Mouse (Mus musculus) embryonic facial prominence, embryonic 13.5 days (tissue): ENCODE data around the gene Adamtsl1. TPM values are rescaled to one million over a fixed set of nuclear protein-coding genes. Genes with fewer than 3 reads are reported as not detected.

Experiments used
- ATAC-seq: fragments of 200-750 bp; cut with Nextera tagmentation; 2 replicates; pipeline ENCODE4 v1.8.0; 2017; ENCODE audit warnings: low read depth; ENCODE audit not compliant: insufficient number of reproducible peaks, insufficient read depth, low FRiP score, low TSS enrichment
- H3K27ac ChIP-seq: fragments of 300-500 bp; sonication (generic); 2 replicates; pipeline ENCODE4 v1.5.1; 2015; ENCODE audit warnings: moderate library complexity, mild to moderate bottlenecking, inconsistent platforms
- H3K27me3 ChIP-seq: fragments of 300-500 bp; sonication (generic); 2 replicates; pipeline ENCODE4 v1.6.1; 2015; ENCODE audit warnings: mild to moderate bottlenecking, inconsistent platforms
- H3K36me3 ChIP-seq: fragments of 300-500 bp; sonication (generic); 2 replicates; pipeline ENCODE4 v1.6.1; 2015; ENCODE audit warnings: mild to moderate bottlenecking, inconsistent platforms
- H3K4me1 ChIP-seq: fragments of 300-500 bp; sonication (generic); 2 replicates; pipeline ENCODE4 v1.6.1; 2015; ENCODE audit warnings: inconsistent platforms
- H3K4me2 ChIP-seq: fragments of 300-500 bp; sonication (generic); 2 replicates; pipeline ENCODE4 v1.6.1; 2015; ENCODE audit warnings: moderate library complexity, mild to moderate bottlenecking, inconsistent platforms
- H3K4me3 ChIP-seq: fragments of 300-500 bp; sonication (generic); 2 replicates; pipeline ENCODE4 v1.5.1; 2015; ENCODE audit warnings: mild to moderate bottlenecking, inconsistent platforms
- H3K9ac ChIP-seq: fragments of 300-500 bp; sonication (generic); 2 replicates; pipeline ENCODE4 v1.6.1; 2015; ENCODE audit warnings: mild to moderate bottlenecking, inconsistent platforms
- H3K9me3 ChIP-seq: fragments of 300-500 bp; sonication (generic); 2 replicates; pipeline ENCODE4 v1.6.1; 2016; ENCODE audit warnings: inconsistent platforms
- WGBS: fragments of 180-500 bp; shearing (Covaris S2); methylation state at CpG from one replicate; pipeline ENCODE4 v1.1.7; 2015; ENCODE audit warnings: mixed read lengths; 5-methylcytosine and 5-hydroxymethylcytosine counted together
- polyA plus RNA-seq: library from polyadenylated mRNA; unstranded; fragments of >200 nt; fragmentation: Nextera tagmentation; extraction: Ambion mirVana; gene quantifications from 2 replicates; pipeline ENCODE4 v1.2.1, GENCODE M21; 2015

The Adamtsl1 gene
- polyA plus RNA-seq, 1 experiment from 2014 or later, result 48.1 TPM

GRCm38 (mm10) chr4:86413388-86413787, 899.4 kb downstream of the Adamtsl1 start:
- no peak for ATAC-seq
- Histone ChIP-seq H3K9ac (no peak overlapping the region), H3K27ac (no peak overlapping the region), H3K27me3 (no peaks in the 10 kb centered on the region), H3K4me2 (no peak overlapping the region), H3K4me3 (no peak overlapping the region), H3K9me3 (no peaks in the 10 kb centered on the region), H3K36me3 (peaks cover 13% of the 10 kb centered on the region; the same call in 1 of the 2 replicates), H3K4me1 (peaks cover 15% of the 10 kb centered on the region)
- 56% methylated on average over 3 of the region's 3 CpGs for WGBS

DNA sequence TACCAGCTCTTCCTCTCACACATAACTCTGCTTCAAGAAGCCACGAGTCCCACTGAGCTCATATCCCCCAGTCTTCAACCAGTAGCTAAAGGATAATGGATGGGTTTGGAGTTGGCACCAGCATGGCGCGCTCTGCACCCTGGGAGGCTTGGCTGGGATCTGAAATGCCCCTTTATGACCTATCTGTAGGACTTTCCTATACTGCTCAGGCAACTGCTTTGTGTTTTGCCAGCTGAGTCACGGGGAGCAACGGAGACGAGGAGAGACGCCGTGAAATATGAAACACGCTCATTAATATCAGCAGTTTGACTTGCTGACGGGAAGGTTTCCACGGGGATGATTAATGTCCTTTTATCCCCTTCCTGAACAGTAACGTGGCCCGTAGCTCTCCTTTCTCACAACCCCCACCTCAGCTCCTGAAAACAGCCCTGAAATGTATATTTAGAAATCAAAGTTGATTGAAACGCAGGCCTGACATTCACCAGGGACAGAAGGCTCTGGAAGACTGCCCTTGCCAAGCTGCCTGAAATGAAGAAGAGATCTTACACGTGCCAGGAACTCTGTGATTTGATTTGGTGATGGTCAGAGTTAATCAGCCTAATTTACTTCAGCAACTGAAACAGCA, 902.5 kb downstream of the Adamtsl1 start:
- no peak overlapping the region for H3K9ac ChIP-seq
- peaks cover 14% of the 10 kb centered on the region; the same call in 1 of the 2 replicates for H3K36me3 ChIP-seq
- WGBS, result 37% methylated on average over 15 of the region's 15 CpGs
- H3K27ac ChIP-seq, result peak overlapping the region; percentile 39; the same call in 1 of the 2 replicates
- H3K4me2 ChIP-seq, result no peak overlapping the region
- no peak overlapping the region for H3K4me3 ChIP-seq
- no peak for ATAC-seq
- peaks cover 12% of the 10 kb centered on the region for H3K4me1 ChIP-seq
- no peaks in the 10 kb centered on the region for H3K9me3 ChIP-seq
- H3K27me3 ChIP-seq, result no peaks in the 10 kb centered on the region

GRCm38 (mm10) chr4:86422586-86422985, 908.6 kb downstream of the Adamtsl1 start:
- 67% methylated on average over 6 of the region's 6 CpGs for WGBS

DNA sequence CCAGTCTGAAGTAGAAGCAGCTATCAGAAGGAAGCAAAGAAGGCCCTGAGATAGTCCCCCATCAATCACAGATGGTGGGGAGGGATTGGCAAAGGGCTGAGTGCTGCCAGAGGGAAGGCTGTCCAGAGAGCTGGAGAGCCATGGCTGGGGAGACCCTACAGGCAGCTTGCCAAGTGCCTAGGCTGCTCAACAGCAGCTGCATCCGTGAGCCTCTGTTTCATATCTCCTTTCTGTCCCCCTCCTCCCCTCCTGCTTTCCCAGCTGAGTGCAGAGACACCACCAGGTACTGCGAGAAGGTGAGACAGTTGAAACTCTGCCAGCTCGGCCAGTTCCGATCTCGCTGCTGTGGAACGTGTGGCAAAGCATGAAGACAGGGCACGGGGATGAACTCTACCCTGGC, 911.6 kb downstream of the Adamtsl1 start:
- WGBS, result 84% methylated on average over 7 of the region's 7 CpGs
- no peak overlapping the region for H3K9ac ChIP-seq
- H3K9me3 ChIP-seq, result no peaks in the 10 kb centered on the region
- H3K4me3 ChIP-seq, result no peak overlapping the region
- H3K4me2 ChIP-seq, result no peak overlapping the region
- H3K36me3 ChIP-seq, result peaks cover 46% of the 10 kb centered on the region
- no peak for ATAC-seq
- H3K27ac ChIP-seq, result no peak overlapping the region
- H3K4me1 ChIP-seq, result peaks cover 6% of the 10 kb centered on the region; the same call in 1 of the 2 replicates
- H3K27me3 ChIP-seq, result no peaks in the 10 kb centered on the region

More at GRCm38 (mm10) chr4:86422586-86422985, 908.6 kb downstream of the Adamtsl1 start:
- Histone ChIP-seq H3K4me2 (no peak overlapping the region), H3K27ac (no peak overlapping the region), H3K27me3 (no peaks in the 10 kb centered on the region), H3K4me3 (no peak overlapping the region), H3K9ac (no peak overlapping the region), H3K9me3 (no peaks in the 10 kb centered on the region), H3K4me1 (peaks cover 6% of the 10 kb centered on the region; the same call in 1 of the 2 replicates), H3K36me3 (peaks cover 43% of the 10 kb centered on the region)
- ATAC-seq, result no peak

GRCm38 (mm10) chr4:86426549-86426948, 912.6 kb downstream of the Adamtsl1 start:
- no peak for ATAC-seq
- WGBS, result 88% methylated on average over 11 of the region's 11 CpGs
- Histone ChIP-seq H3K36me3 (peaks cover 46% of the 10 kb centered on the region), H3K9ac (no peak overlapping the region), H3K27me3 (no peaks in the 10 kb centered on the region), H3K4me1 (peaks cover 6% of the 10 kb centered on the region; the same call in 1 of the 2 replicates), H3K9me3 (no peaks in the 10 kb centered on the region), H3K27ac (no peak overlapping the region), H3K4me2 (no peak overlapping the region), H3K4me3 (no peak overlapping the region)

- peaks cover 6% of the 10 kb centered on the region; the same call in 1 of the 2 replicates for H3K4me1 ChIP-seq
- no peak for ATAC-seq
- H3K27me3 ChIP-seq, result no peaks in the 10 kb centered on the region
- H3K9ac ChIP-seq, result no peak overlapping the region
- H3K36me3 ChIP-seq, result peaks cover 46% of the 10 kb centered on the region
- WGBS, result 72% methylated on average over 5 of the region's 5 CpGs
- H3K4me3 ChIP-seq, result no peak overlapping the region
- no peak overlapping the region for H3K27ac ChIP-seq
- no peaks in the 10 kb centered on the region for H3K9me3 ChIP-seq
- no peak overlapping the region for H3K4me2 ChIP-seq
Observed at GRCm38 (mm10) chr4:86427312-86427711, 913.3 kb downstream of the Adamtsl1 start.

- WGBS, result 88% methylated on average over 6 of the region's 6 CpGs
Observed at GRCm38 (mm10) chr4:86428091-86428745, 914.2 kb downstream of the Adamtsl1 start.

GRCm38 (mm10) chr4:86435631-86436030, 921.7 kb downstream of the Adamtsl1 start:
- Histone ChIP-seq H3K4me1 (peaks cover 3% of the 10 kb centered on the region; the same call in 1 of the 2 replicates), H3K9ac (no peak overlapping the region), H3K4me3 (no peak overlapping the region), H3K9me3 (no peaks in the 10 kb centered on the region), H3K27ac (no peak overlapping the region), H3K27me3 (no peaks in the 10 kb centered on the region), H3K4me2 (no peak overlapping the region), H3K36me3 (no peaks in the 10 kb centered on the region)
- 89% methylated on average over 3 of the region's 3 CpGs for WGBS
- ATAC-seq, result no peak

More at GRCm38 (mm10) chr4:86428091-86428745, 914.2 kb downstream of the Adamtsl1 start:
- no peaks in the 10 kb centered on the region for H3K27me3 ChIP-seq
- H3K9ac ChIP-seq, result no peak overlapping the region
- H3K4me1 ChIP-seq, result peaks cover 6% of the 10 kb centered on the region; the same call in 1 of the 2 replicates
- H3K36me3 ChIP-seq, result peaks cover 44% of the 10 kb centered on the region
- no peak overlapping the region for H3K27ac ChIP-seq
- ATAC-seq, result no peak
- H3K9me3 ChIP-seq, result no peaks in the 10 kb centered on the region
- H3K4me3 ChIP-seq, result no peak overlapping the region
- H3K4me2 ChIP-seq, result no peak overlapping the region

DNA sequence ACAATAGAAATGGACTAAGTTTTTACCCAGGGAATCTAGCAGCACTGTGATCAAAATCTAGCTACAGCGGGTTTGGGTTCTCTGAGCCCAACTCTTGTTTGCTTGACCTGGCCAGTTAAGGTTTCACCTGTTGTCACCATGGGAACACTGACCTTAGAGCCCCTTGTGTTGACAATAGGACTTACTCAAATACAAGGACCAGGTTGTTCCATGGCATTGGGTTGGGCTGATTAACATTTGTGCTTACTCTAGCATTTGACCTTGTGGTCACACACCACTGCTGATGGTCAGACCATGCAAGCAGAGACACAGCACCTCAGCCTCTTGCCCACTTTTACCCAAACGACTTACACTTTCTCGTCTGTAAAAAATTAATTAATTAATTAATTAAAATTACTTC, 922.4 kb downstream of the Adamtsl1 start:
- Histone ChIP-seq H3K9me3 (no peaks in the 10 kb centered on the region), H3K9ac (no peak overlapping the region), H3K4me1 (peaks cover 3% of the 10 kb centered on the region; the same call in 1 of the 2 replicates), H3K4me2 (no peak overlapping the region), H3K36me3 (no peaks in the 10 kb centered on the region), H3K4me3 (no peak overlapping the region), H3K27ac (no peak overlapping the region), H3K27me3 (no peaks in the 10 kb centered on the region)
- ATAC-seq, result no peak
- WGBS, result 83% methylated on average over 3 of the region's 3 CpGs

DNA sequence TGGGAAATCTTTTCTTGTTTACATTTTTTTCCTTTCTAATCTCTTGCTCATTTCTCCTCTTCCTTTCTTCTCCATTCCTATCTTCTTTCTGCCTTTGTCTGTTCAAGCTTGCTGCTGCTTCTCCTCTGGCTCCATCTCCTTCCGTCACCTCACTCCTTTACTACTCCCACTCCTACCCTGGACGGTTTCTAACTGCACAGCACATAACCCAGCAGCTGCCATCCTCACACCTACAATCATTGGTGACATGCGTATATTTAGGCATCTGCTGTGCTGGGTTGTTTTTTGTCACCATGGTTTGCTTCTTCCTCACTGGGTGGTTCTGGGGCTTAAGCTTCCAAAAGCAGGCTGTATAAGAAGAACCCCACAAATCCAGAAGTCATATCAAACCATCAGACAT, 936.5 kb downstream of the Adamtsl1 start:
- no peak for ATAC-seq
- Histone ChIP-seq H3K27me3 (no peaks in the 10 kb centered on the region), H3K4me2 (no peak overlapping the region), H3K36me3 (no peaks in the 10 kb centered on the region), H3K27ac (no peak overlapping the region), H3K4me1 (no peaks in the 10 kb centered on the region), H3K9ac (no peak overlapping the region), H3K9me3 (no peaks in the 10 kb centered on the region), H3K4me3 (no peak overlapping the region)
- 90% methylated on average over 3 of the region's 3 CpGs for WGBS

GRCm38 (mm10) chr4:86464808-86465207, 950.8 kb downstream of the Adamtsl1 start:
- Histone ChIP-seq H3K27me3 (no peaks in the 10 kb centered on the region), H3K4me3 (no peak overlapping the region), H3K36me3 (no peaks in the 10 kb centered on the region), H3K9me3 (no peaks in the 10 kb centered on the region), H3K4me1 (0 out of 2 replicates have a peak, but pooled peaks cover 3% of the 10 kb centered on the region), H3K27ac (no peak overlapping the region), H3K4me2 (no peak overlapping the region), H3K9ac (no peak overlapping the region)
- no peak for ATAC-seq
- WGBS, result 34% methylated on average over 5 of the region's 5 CpGs
